Mouse (Mus musculus): Measurements from ENCODE around the gene Nrarp.

DNA sequence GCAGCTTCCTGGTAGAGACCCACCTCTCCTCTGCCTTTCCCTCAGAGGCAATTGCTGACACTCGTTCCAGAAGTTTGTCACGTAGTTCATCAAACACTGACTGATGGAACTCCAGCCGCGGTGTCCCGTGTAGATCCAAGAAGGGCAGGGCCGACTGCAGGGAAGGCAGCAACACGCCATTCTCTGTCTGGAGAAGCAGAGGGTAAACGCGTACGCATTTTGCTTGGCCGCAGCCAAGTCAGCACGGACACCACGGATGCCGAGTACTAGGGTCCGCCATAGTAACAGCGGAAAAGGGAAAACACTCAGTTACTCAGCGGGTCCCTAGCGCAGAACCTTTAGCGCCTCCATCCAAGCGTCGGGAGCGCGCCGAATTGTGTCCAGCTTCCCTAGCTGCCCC, 30.1 kb downstream of the Nrarp start:
- TF ChIP-seq CTCF (conservative IDR thresholded peaks at IDR 0.05; ENCODE audit: low read length) (no peak), POU5F1 (IDR thresholded peaks at IDR 0.05; ENCODE audit: borderline replicate concordance, low read length) (no peak)

All from E14TG2a.4 (cell line).